Mouse (Mus musculus): ENCODE data around the gene Amfr.

DNA sequence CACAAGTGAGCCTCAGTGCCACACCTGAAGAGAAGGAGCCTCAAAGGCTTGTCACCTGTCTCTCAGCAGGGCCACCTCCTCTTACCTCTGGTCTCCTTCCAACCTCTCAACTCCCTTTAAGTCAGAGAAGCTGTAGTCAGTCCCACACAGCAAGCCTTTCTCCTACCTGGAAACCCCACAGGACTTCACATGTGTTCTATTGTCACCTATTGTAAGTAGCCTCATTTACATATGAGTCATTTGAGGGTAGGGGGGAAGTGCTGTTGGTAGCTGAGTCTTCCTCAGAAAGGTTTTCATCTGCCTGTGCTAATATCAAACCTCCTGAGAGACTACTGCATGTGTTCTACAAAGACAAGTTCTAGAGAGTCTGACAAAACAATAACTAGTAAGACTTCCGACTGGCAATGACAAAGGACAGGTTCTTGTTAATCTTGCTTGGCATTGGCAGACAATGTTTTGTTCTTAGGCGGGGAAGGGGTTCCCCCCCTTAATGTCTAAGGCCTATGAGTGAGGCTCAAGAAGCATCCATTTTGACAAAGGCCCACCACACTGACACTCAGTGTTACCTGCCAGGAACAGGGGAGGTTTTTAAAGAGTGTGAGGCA is 2.4 kb downstream of the Amfr start:
- TF ChIP-seq MAX (IDR thresholded peaks at IDR 0.05) (no peak), CTCF (IDR thresholded peaks at IDR 0.05; ENCODE audit: control insufficient read depth, insufficient read depth, insufficient read length) (no peak), MYOD1 (IDR thresholded peaks at IDR 0.05; ENCODE audit: control insufficient read depth, insufficient read length, low read depth) (no peak), FOSL1 (IDR thresholded peaks at IDR 0.05; ENCODE audit: insufficient read depth, low read length, poor library complexity, severe bottlenecking) (no peak), MYOG (IDR thresholded peaks at IDR 0.05; ENCODE audit: control insufficient read depth, extremely low read depth, insufficient read length) (no peak)
